Mouse (Mus musculus) midbrain, embryonic 12.5 days (tissue): ENCODE measurements around the gene Tmprss9. TPM values are rescaled to one million over a fixed set of nuclear protein-coding genes. Genes with fewer than 3 reads are reported as not detected.

Experiments used
- ATAC-seq: fragments of 200-750 bp; cut with Nextera tagmentation; 2 replicates; pipeline ENCODE4 v1.8.0; 2017; ENCODE audit warnings: low read depth, moderate TSS enrichment, moderate library complexity; ENCODE audit not compliant: low FRiP score
- H3K27ac ChIP-seq: fragments of 300-500 bp; sonication (generic); replicated peaks from 2 replicates; pipeline ENCODE4 v1.5.1; 2016; ENCODE audit warnings: mild to moderate bottlenecking
- H3K27me3 ChIP-seq: fragments of 300-500 bp; sonication (generic); 2 replicates; pipeline ENCODE4 v1.6.1; 2016; ENCODE audit warnings: mild to moderate bottlenecking
- H3K36me3 ChIP-seq: fragments of 300-500 bp; sonication (generic); 2 replicates; pipeline ENCODE4 v1.6.1; 2016
- H3K4me1 ChIP-seq: fragments of 300-500 bp; sonication (generic); 2 replicates; pipeline ENCODE4 v1.6.1; 2016
- H3K4me2 ChIP-seq: fragments of 300-500 bp; sonication (generic); replicated peaks from 2 replicates; pipeline ENCODE4 v1.6.1; 2016; ENCODE audit warnings: mild to moderate bottlenecking, moderate library complexity
- H3K4me3 ChIP-seq: fragments of 300-500 bp; sonication (generic); 2 replicates; pipeline ENCODE4 v1.5.1; 2016; ENCODE audit warnings: mild to moderate bottlenecking
- H3K9ac ChIP-seq: fragments of 300-500 bp; sonication (generic); replicated peaks from 2 replicates; pipeline ENCODE4 v1.6.1; 2016; ENCODE audit warnings: mild to moderate bottlenecking, moderate library complexity
- H3K9me3 ChIP-seq: fragments of 300-500 bp; sonication (generic); 2 replicates; pipeline ENCODE4 v1.6.1; 2016; ENCODE audit warnings: mild to moderate bottlenecking
- WGBS: fragments of 180-500 bp; shearing (Covaris S2); methylation state at CpG from one replicate; pipeline ENCODE4 v1.1.7; 2016; 5-methylcytosine and 5-hydroxymethylcytosine counted together
- microRNA counts: library from miRNA; unstranded; fragments of <30 nt; microRNA quantifications from one replicate; lab custom pipeline; 2017
- microRNA-seq: library from miRNA; unstranded; fragments of <30 nt; microRNA quantifications from one replicate; pipeline ENCODE4, GENCODE M21; 2017
- polyA plus RNA-seq: library from polyadenylated mRNA; unstranded; fragments of >200 nt; fragmentation: Nextera tagmentation; extraction: Ambion mirVana; gene quantifications from 2 replicates; pipeline ENCODE4 v1.2.1, GENCODE M21; 2016

The Tmprss9 gene
- polyA plus RNA-seq, 1 experiment from 2014 or later = 0.08 TPM

DNA sequence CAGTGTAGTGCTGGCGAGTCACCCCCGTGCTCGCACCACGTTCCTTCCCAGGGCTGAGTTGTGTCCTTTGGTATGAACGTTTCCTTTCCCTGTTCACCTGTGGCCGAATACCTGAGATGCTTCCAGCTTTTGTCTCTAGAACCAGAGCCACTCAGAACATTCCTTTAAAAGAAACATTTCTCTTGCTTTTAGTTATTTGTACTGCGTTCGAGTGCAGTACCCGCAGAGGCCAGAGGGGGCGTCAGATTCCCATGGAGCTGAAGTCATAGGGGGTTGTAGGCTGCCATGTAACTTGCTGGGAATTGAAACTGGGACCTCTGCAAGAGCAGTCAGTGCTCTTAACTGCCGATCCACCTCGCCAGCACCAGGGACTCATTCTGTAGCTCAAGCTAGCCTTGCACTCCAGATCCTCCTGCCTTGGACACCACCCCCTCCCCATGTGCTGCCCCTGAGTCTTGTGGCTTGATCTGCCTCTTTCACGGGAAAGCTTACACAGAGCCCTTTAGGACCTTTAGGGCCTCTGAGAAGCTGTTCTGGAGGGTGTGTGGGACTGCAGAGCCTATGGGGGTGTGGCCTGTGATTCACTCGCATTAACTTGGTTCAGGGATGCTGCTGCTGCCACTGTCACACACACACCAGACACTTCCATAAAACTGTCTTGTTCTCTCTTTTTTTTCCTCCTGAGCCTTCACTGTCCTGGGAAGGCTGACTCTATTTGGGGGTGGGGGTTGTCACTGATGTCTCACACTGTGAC lies 75.2 kb downstream of the Tmprss9 start:
- peaks cover 19% of the 10 kb centered on the region; the same call in 1 of the 2 replicates for H3K27me3 ChIP-seq
- no peak for ATAC-seq
- H3K4me1 ChIP-seq = peaks cover 8% of the 10 kb centered on the region; the same call in 1 of the 2 replicates
- no peak overlapping the region for H3K9ac ChIP-seq
- H3K4me2 ChIP-seq = no peak overlapping the region
- no peaks in the 10 kb centered on the region for H3K9me3 ChIP-seq
- no peak overlapping the region for H3K27ac ChIP-seq
- H3K36me3 ChIP-seq = no peaks in the 10 kb centered on the region
- H3K4me3 ChIP-seq = no peak overlapping the region
- 66% methylated on average over 14 of the region's 14 CpGs for WGBS

DNA sequence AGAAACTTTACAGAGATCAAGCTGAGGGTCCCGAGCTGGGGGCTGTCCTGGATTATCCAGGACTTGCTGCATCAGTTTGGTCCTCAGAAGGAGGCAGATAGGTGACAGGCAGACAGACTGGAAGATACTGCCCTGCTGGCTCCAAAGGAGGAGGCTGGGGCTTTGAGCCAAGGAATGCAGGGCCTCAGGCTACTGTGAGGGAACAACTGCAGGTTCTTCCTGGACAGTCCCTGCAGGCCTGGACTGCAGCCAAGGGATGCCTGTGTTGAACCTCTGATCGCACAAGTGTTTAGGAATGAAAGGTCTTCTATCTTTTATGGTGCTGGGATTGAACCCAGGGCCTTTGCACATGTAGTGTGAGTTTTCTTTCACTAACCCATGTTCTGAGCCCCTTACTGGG lies 76.2 kb downstream of the Tmprss9 start:
- no peak overlapping the region for H3K27ac ChIP-seq

DNA sequence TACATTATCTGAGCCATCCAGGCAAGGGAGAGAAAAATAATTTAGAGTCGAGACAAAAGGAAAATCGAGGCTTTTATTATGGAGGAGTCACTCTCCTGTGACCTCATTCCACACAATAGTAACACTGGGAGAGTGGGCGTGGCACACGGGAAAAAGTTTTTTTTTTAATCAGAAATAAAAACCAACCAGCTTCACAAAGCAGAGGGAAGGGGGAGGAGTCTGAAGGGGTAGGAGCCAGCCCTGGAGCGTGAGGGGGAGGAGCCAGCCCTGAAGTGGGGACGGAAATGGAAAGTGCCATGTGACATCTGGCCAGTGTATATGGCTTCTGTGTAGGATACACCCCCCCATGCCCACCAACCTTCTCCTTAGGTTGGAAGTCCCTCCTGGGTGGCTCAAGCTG lies 76.9 kb downstream of the Tmprss9 start:
- no peaks in the 10 kb centered on the region for H3K9me3 ChIP-seq
- peaks cover 8% of the 10 kb centered on the region; the same call in 1 of the 2 replicates for H3K4me1 ChIP-seq
- ATAC-seq = no peak
- no peaks in the 10 kb centered on the region for H3K36me3 ChIP-seq
- no peak overlapping the region for H3K9ac ChIP-seq
- 44% methylated on average over 6 of the region's 6 CpGs for WGBS
- H3K4me3 ChIP-seq = no peak overlapping the region
- peaks cover 16% of the 10 kb centered on the region; the same call in 1 of the 2 replicates for H3K27me3 ChIP-seq
- no peak overlapping the region for H3K27ac ChIP-seq
- no peak overlapping the region for H3K4me2 ChIP-seq

More for the DNA sequence above, 76.2 kb downstream of the Tmprss9 start:
- no peak overlapping the region for H3K4me3 ChIP-seq
- no peaks in the 10 kb centered on the region for H3K9me3 ChIP-seq
- no peak overlapping the region for H3K9ac ChIP-seq
- H3K36me3 ChIP-seq = no peaks in the 10 kb centered on the region
- 70% methylated on average over 2 of the region's 2 CpGs for WGBS
- no peak for ATAC-seq
- H3K4me1 ChIP-seq = peaks cover 8% of the 10 kb centered on the region; the same call in 1 of the 2 replicates
- peaks cover 19% of the 10 kb centered on the region; the same call in 1 of the 2 replicates for H3K27me3 ChIP-seq
- H3K4me2 ChIP-seq = no peak overlapping the region

DNA sequence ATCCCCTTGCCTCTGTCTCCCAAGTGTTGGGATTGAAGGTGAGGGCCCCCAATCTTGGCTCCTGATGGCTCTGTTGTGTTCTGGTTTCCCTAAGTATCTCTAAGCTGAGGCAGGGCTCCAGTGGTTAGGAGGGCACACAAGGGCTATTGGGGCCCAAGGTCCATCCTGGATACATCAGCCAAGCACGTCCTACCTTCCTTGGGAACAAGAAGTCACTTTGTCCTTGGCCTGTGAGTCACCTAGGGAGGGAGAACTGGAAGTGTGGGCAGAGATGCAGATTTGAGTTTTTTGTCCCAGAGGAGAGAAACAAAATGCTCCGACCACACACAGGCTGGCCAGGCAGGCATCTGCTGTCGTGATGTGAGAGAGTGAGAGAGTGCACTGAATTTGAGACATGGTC lies 77.4 kb downstream of the Tmprss9 start:
- ATAC-seq = no peak
- Histone ChIP-seq H3K9ac (no peak overlapping the region), H3K4me2 (no peak overlapping the region), H3K4me1 (peaks cover 8% of the 10 kb centered on the region; the same call in 1 of the 2 replicates), H3K27me3 (peaks cover 12% of the 10 kb centered on the region; the same call in 1 of the 2 replicates), H3K27ac (no peak overlapping the region), H3K36me3 (no peaks in the 10 kb centered on the region), H3K4me3 (no peak overlapping the region), H3K9me3 (no peaks in the 10 kb centered on the region)
- 70% methylated on average over 3 of the region's 3 CpGs for WGBS

MicroRNA genes within 50 kb of the gene (microRNA counts, 519-probe panel; counts per million panel counts)
- microRNA mmu-miR-1982 (lab: Ali Mortazavi, UCI) = not detected

Small RNAs within 50 kb of the gene (microRNA-seq; reads per million reads assigned to microRNA genes)
- gene Mir1982 = 3.9 reads per million, percentile 15 among the genes with 10 or more reads in this experiment

Other genes starting within 250 kb of the Tmprss9 start
- gene Csnk1g2, start 249.0 kb upstream of the Tmprss9 start, polyA plus RNA-seq = 180 and 194 TPM in 2 replicates
- 82.7 and 95.3 TPM in 2 replicates for gene Btbd2, start 214.8 kb upstream of the Tmprss9 start, polyA plus RNA-seq
- 83.6 and 86.5 TPM in 2 replicates for gene Mknk2, start 193.7 kb upstream of the Tmprss9 start, polyA plus RNA-seq
- 60.4 and 67.0 TPM in 2 replicates for gene Mob3a, start 169.9 kb upstream of the Tmprss9 start, polyA plus RNA-seq
- gene Izumo4, start 169.7 kb upstream of the Tmprss9 start, polyA plus RNA-seq = 24.9 and 29.9 TPM in 2 replicates
- 94.0 and 99.1 TPM in 2 replicates for gene Ap3d1, start 129.6 kb upstream of the Tmprss9 start, polyA plus RNA-seq
- 26.9 and 30.8 TPM in 2 replicates for gene Dot1l, start 116.6 kb upstream of the Tmprss9 start, polyA plus RNA-seq
- gene Sf3a2, start 73.7 kb upstream of the Tmprss9 start, polyA plus RNA-seq = 68.5 and 70.8 TPM in 2 replicates
- 137 and 148 TPM in 2 replicates for gene Plekhj1, start 73.2 kb upstream of the Tmprss9 start, polyA plus RNA-seq
- gene Amh, start 66.6 kb upstream of the Tmprss9 start, polyA plus RNA-seq = 0.10 TPM in 1 of 2 replicates, not detected in the other
- 0.38 and 0.50 TPM in 2 replicates for gene Jsrp1, start 58.4 kb upstream of the Tmprss9 start, polyA plus RNA-seq
- gene Oaz1, start 45.2 kb upstream of the Tmprss9 start, polyA plus RNA-seq = 1,390 and 1,564 TPM in 2 replicates
- 0.77 and 1.0 TPM in 2 replicates for gene Lingo3, start 27.8 kb upstream of the Tmprss9 start, polyA plus RNA-seq
- 250 and 263 TPM in 2 replicates for gene Lsm7, start 16.6 kb upstream of the Tmprss9 start, polyA plus RNA-seq
- gene Sppl2b, start 16.6 kb upstream of the Tmprss9 start, polyA plus RNA-seq = 44.6 and 47.1 TPM in 2 replicates
- 305 and 308 TPM in 2 replicates for gene Timm13, start 29.1 kb downstream of the Tmprss9 start, polyA plus RNA-seq
- 61.7 and 62.0 TPM in 2 replicates for gene Lmnb2, start 46.4 kb downstream of the Tmprss9 start, polyA plus RNA-seq
- 8.7 and 11.8 TPM in 2 replicates for gene Gadd45b, start 58.2 kb downstream of the Tmprss9 start, polyA plus RNA-seq
- 8.8 and 9.3 TPM in 2 replicates for gene Gng7, start 143.1 kb downstream of the Tmprss9 start, polyA plus RNA-seq
- 11.3 and 13.4 TPM in 2 replicates for gene Diras1, start 153.8 kb downstream of the Tmprss9 start, polyA plus RNA-seq
- gene Slc39a3, start 165.6 kb downstream of the Tmprss9 start, polyA plus RNA-seq = 33.1 and 34.9 TPM in 2 replicates
- gene Sgta, start 188.3 kb downstream of the Tmprss9 start, polyA plus RNA-seq = 262 and 271 TPM in 2 replicates
- 56.9 and 58.3 TPM in 2 replicates for gene Thop1, start 198.2 kb downstream of the Tmprss9 start, polyA plus RNA-seq
- 0.22 and 0.28 TPM in 2 replicates for gene Creb3l3, start 227.0 kb downstream of the Tmprss9 start, polyA plus RNA-seq
- gene Map2k2, start 234.1 kb downstream of the Tmprss9 start, polyA plus RNA-seq = 245 and 248 TPM in 2 replicates